Mouse (Mus musculus): ENCODE results near the gene Rpl10. TPM values are rescaled to one million over a fixed set of nuclear protein-coding genes. Genes with fewer than 3 reads are reported as not detected.

Rpl10 gene
- total RNA-seq, 2 experiments from 2014 or later, result 217 to 221 TPM

GRCm38 (mm10) chrX:74273422-74274322 lies 3.1 kb downstream of the Rpl10 start:
- intact Hi-C loops (cut with DNase I), result no loop called here
- DNase-seq (ENCODE audit: low spot score), result no peak

GRCm38 (mm10) chrX:74277916-74278315 lies 7.3 kb downstream of the Rpl10 start:
- no peak for DNase-seq (ENCODE audit: low spot score)
- intact Hi-C loops (cut with DNase I), result no loop called here

- intact Hi-C loops (cut with DNase I), result no loop called here
- DNase-seq (ENCODE audit: low spot score), result no peak
These were observed 10.6 kb downstream of the Rpl10 start for GRCm38 (mm10) chrX:74281041-74281731.

- peak; percentile 81 for DNase-seq (ENCODE audit: low spot score)
- intact Hi-C loops (cut with DNase I), result no loop called here
These were observed 11.3 kb downstream of the Rpl10 start, which contains the start of the genes Taz and Dnase1l1 for GRCm38 (mm10) chrX:74281732-74282394. Taz (plus strand) TSS chrX:74281912. Dnase1l1 (minus strand) TSS chrX:74282337.

GRCm38 (mm10) chrX:74282395-74283091 lies 11.9 kb downstream of the Rpl10 start:
- intact Hi-C loops (cut with DNase I), result no loop called here
- peak; percentile 75 for DNase-seq (ENCODE audit: low spot score)

- intact Hi-C loops (cut with DNase I), result no loop called here
- DNase-seq (ENCODE audit: low spot score), result no peak
These were observed 12.5 kb downstream of the Rpl10 start for GRCm38 (mm10) chrX:74283092-74283437.

- intact Hi-C loops (cut with DNase I), result no loop called here
- DNase-seq (ENCODE audit: low spot score), result no peak
These were observed 22.8 kb downstream of the Rpl10 start for GRCm38 (mm10) chrX:74293431-74293830.

GRCm38 (mm10) chrX:74296538-74297448 lies 26.2 kb downstream of the Rpl10 start, which contains the start of gene Atp6ap1:
Atp6ap1 (plus strand) TSS chrX:74297097.
- peak; percentile 91 for DNase-seq (ENCODE audit: low spot score)
- intact Hi-C loops (cut with DNase I), result no loop called here

- no peak for DNase-seq (ENCODE audit: low spot score)
- intact Hi-C loops (cut with DNase I), result no loop called here
These were observed 27.7 kb downstream of the Rpl10 start for GRCm38 (mm10) chrX:74298348-74298747.

- DNase-seq (ENCODE audit: low spot score), result no peak
- intact Hi-C loops (cut with DNase I), result no loop called here
These were observed 29.1 kb downstream of the Rpl10 start for GRCm38 (mm10) chrX:74299721-74300120.

- intact Hi-C loops (cut with DNase I), result loop anchor here (2.0 kb wide), 1 partner anchor 56 kb away; the partner anchor contains the start of gene Flna
- DNase-seq (ENCODE audit: low spot score), result peak; percentile 57
These were observed 34.5 kb downstream of the Rpl10 start, which contains the start of gene Gdi1 for GRCm38 (mm10) chrX:74304867-74305700. Gdi1 (plus strand) TSS chrX:74304998.

- DNase-seq (ENCODE audit: low spot score), result peak; percentile 80
- intact Hi-C loops (cut with DNase I), result loop anchor here (5.0 kb wide), 1 partner anchor 54 kb away; no protein-coding TSS in a partner anchor
These were observed 42.2 kb downstream of the Rpl10 start, which contains the start of gene Fam50a for GRCm38 (mm10) chrX:74312540-74313464. Fam50a (plus strand) TSS chrX:74313033.

Small RNAs within 50 kb of the gene (microRNA-seq; reads per million reads assigned to microRNA genes)
- not detected for gene Mir7091
- gene Mir7092, result not detected

Other genes with a start within 250 kb of the Rpl10 start
- gene Irak1, start 246.9 kb upstream of the Rpl10 start, total RNA-seq (2021), result 10 to 100 TPM; 58.1 to 60.1 TPM
- not detected for gene Opn1mw, start 143.3 kb upstream of the Rpl10 start, total RNA-seq (2021)
- gene Mecp2, start 135.4 kb upstream of the Rpl10 start, total RNA-seq (2021), result 10 to 100 TPM; 27.2 to 30.1 TPM
- not detected for gene Tex28, start 103.0 kb upstream of the Rpl10 start, total RNA-seq (2021)
- gene Tktl1, start 93.6 kb upstream of the Rpl10 start, total RNA-seq (2021), result not detected
- gene Flna, start 21.0 kb upstream of the Rpl10 start, total RNA-seq (2021), result 100 to 1,000 TPM in 1 of 2 experiments, 10 to 100 TPM in 1; 91.7 to 120 TPM
- gene Emd, start 16.1 kb upstream of the Rpl10 start, total RNA-seq (2021), result 10 to 100 TPM; 30.5 to 33.6 TPM
- 10 to 100 TPM; 42.1 to 45.2 TPM for gene Taz, start 11.1 kb downstream of the Rpl10 start, total RNA-seq (2021)
- 10 to 100 TPM; 13.2 to 17.5 TPM for gene Dnase1l1, start 11.5 kb downstream of the Rpl10 start, total RNA-seq (2021)
- gene Atp6ap1, start 26.3 kb downstream of the Rpl10 start, total RNA-seq (2021), result 100 to 1,000 TPM; 128 to 139 TPM
- 10 to 100 TPM; 71.4 to 80.9 TPM for gene Gdi1, start 34.2 kb downstream of the Rpl10 start, total RNA-seq (2021)
- gene Fam50a, start 42.2 kb downstream of the Rpl10 start, total RNA-seq (2021), result 10 to 100 TPM; 23.8 to 25.7 TPM
- 1 to 10 TPM in 1 of 2 experiments, under 1 TPM in 1; 0.81 to 1.1 TPM for gene Plxna3, start 58.3 kb downstream of the Rpl10 start, total RNA-seq (2021)
- gene Lage3, start 82.8 kb downstream of the Rpl10 start, total RNA-seq (2021), result 10 to 100 TPM; 30.6 to 36.7 TPM
- gene Ubl4a, start 102.4 kb downstream of the Rpl10 start, total RNA-seq (2021), result 10 to 100 TPM; 65.9 to 69.6 TPM
- 1 to 10 TPM; 4.3 to 5.4 TPM for gene Slc10a3, start 102.5 kb downstream of the Rpl10 start, total RNA-seq (2021)
- 10 to 100 TPM; 15.4 to 19.3 TPM for gene Fam3a, start 122.5 kb downstream of the Rpl10 start, total RNA-seq (2021)
- 10 to 100 TPM; 48.3 to 48.5 TPM for gene Ikbkg, start 122.5 kb downstream of the Rpl10 start, total RNA-seq (2021)
- 1 to 10 TPM; 5.8 to 6.5 TPM for gene G6pdx, start 158.4 kb downstream of the Rpl10 start, total RNA-seq (2021)
- not detected for gene Gm6880, start 210.6 kb downstream of the Rpl10 start, total RNA-seq (2021)

Data from heart, postnatal 25 days (tissue).